Mouse (Mus musculus) gastrocnemius, adult 18-20 months (tissue): ENCODE data around the gene Ndufa11. TPM values are rescaled to one million over a fixed set of nuclear protein-coding genes. Genes with fewer than 3 reads are reported as not detected.

Source experiments
- DNase-seq: peaks from one replicate; pipeline ENCODE4 v3.0.0; 2021; ENCODE audit warnings: low spot score
- total RNA-seq, 2 experiments: library from RNA; stranded (reverse); gene quantifications; 2 replicates each; pipeline ENCODE4 v1.2.3; 2021

The Ndufa11 gene
- total RNA-seq, 2 experiments from 2014 or later: 420 to 445 TPM

DNA sequence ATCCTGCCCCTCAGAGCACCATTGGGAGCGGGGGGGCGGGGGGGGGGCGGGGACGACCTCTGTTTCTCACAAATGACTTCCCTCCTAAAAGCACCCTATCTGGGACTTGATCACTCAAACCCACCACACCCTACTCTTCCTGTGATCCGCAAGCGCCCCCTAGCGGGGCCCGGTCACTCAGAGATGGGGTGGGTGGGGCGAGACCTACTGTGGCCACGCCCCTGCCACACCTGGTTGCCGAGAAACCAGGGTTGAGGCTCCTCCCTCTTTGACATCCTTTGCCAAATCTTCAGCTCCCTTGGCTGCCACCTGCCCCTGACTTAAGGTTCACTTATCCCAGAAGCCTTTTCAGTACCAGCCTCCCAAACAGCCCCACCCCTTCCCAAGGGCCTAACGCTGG is 40.6 kb downstream of the Ndufa11 start:
- DNase-seq: peak; percentile 77

DNA sequence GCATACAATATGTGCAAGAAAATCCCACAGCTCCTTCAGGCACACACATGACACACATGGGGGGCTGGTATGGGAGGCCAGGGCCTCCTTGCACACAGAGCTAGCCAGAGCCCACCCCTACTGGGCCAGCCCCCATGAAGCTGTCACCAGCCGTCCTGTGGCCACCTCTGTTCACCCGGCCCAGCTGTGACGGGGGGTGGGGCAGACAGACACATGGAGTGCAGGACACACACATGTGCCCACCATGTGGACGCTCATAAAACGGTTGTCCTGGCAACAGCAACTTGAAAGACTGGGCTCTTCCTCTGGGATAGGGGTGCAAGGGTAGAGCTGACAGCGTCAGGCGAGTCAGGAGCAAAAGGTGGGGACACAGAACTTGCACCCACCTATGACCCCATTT is 41.7 kb downstream of the Ndufa11 start:
- DNase-seq: no peak

DNA sequence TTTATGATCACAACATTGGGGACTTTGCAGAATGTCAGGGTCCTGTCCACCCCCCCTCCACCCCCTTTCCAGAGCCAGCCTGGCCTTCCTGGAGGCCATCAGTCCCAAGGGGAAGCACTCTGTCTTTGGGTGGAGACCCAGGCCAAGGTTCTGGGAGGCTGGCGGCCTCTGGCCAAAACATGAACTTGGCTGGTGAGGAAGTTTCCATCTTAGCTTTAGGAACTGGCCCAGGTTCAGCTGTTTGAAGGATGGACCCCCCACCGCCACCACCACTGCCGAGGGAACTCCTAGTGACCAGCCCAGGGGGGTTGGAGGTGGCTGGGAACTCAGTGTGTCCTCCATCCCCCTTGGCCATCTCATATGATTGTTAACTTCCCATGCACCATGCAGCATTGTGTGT is 43.5 kb downstream of the Ndufa11 start:
- DNase-seq: no peak

DNA sequence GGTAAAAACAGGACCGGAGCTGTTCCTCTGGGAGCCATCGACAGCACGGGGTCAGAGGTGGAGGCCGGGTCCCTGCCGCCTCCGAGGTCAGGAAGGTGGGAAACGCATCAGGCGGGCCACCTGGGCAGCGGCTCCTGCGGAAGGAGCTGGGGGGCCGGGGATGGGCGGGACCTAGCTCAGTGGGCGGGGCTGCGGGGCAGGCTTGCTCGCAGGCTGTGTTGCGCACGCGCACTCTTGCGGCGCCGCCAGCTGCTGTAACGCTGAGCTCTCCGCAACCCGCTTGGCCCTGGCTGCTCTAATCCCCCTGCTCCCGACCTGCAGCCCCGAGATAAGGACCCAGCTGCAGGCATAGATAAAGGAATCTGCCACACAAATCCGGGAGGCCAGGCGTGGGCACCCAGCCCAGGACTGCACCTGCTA is 44.4 kb downstream of the Ndufa11 start:
- peak; percentile 83 for DNase-seq

DNA sequence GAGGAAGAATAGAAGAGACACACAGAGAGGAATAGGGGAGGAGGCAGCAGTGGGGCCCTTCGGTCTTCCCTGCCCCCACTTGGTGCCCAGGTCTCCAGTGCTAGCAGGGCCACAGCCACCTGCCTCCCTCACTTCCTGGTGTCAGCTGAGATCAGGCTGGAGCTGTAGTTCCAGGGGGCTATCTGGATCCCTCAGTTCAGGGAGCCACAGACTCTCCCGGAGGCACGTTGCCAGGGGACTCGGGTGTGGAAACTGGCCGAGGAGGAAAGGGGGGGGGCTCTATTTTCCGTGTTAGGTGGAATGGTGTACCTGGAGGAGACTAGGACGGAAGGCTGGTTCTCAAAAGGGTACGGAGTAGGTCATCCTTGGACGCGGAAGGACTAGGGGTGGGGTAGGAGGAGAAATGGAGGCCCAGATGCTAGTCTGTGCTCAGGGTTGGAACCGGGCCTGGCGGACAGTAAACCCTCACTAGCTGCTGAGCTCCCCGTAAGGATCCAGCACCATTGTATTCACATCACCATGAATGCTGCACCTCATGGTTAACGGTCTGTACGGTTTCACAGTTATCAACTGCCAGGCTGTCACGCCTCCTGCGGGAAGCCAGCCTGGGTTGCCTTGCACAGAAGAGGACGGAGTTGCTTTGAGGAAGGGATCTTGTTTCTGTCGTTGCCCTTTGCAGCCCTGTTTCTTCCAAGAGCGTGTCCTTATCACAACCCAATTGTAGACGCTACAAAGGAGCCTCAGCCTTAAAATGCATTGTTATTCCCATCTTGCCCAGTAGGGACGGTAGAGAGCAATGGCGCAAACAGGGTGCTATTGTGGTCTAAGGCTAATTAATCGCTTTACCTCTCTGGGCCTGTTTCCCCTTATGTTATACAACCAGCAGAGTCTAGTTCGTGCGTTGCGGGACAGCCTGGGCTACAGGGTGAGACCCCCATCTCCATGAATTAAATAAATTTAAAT is 45.5 kb downstream of the Ndufa11 start:
- peak; percentile 56 for DNase-seq

DNA sequence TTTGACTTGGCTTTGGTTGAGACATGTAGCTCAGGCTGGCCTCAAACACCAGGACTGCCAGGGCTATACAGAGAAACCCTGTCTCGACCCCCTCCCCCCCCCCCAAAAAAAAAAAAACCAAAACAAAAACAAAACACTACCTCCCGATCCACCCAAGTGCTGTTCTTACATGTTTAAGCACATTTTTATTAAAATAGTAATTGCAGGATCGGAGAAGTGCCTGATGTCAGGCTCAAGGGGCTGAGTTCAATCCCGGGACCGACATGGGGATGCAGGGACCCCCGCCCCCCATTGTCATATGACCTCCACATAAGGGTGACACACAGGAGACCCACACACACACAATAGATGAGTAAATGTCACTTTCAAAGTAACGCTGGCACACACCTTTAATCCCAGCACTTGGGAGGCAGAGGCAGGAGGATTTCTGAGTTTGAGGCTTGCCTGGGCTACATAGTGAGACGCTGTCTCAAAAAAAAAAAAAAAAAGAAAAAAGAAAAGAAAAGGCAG is 46.2 kb downstream of the Ndufa11 start:
- no peak for DNase-seq

DNA sequence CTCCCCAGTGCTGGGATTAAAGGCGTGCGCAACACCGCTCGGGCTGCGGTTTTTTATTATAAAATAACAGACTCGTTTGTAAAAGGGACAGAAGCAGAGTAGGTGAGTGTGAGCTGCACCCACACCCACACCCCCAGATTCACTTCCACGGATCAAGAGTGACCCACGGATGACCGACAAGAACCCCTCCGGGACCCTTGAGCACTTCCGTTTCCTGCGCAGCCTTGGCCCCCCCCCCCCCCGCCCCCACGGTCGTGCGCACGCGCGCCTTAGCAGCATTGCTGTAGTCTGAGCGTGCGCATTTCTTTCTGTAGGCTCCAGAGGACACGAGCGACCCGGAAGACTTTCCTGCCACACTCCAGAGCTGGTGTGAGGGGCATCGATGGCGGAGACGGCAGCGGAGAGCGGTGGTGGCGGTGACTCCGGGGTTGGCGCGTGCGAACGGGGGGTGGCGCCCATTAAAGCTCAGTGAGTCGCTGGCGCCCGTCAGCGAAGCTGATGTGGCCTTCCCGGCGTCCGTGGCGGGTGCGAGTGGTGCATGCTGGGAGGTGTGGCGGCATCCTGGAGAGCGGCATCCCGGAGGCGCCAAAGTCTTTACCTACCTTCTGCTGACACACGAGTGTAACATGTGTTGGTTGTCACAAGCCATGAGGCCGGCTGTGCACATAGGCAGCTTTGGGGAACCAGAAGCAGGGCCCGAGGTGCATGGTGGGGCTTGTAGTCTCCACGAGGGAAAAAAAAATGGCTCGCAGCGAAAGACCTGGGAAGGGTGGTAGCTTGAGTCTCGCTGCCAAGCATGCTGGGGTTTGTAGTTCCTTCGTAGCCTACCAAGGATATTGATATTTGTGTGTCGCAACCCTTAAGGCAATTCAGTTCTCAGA is 47.1 kb downstream of the Ndufa11 start, which contains the start of gene Dus3l:
Dus3l (plus strand) TSS at position 284 of the 881 bp plus-strand sequence.
- DNase-seq: peak; percentile 92

DNA sequence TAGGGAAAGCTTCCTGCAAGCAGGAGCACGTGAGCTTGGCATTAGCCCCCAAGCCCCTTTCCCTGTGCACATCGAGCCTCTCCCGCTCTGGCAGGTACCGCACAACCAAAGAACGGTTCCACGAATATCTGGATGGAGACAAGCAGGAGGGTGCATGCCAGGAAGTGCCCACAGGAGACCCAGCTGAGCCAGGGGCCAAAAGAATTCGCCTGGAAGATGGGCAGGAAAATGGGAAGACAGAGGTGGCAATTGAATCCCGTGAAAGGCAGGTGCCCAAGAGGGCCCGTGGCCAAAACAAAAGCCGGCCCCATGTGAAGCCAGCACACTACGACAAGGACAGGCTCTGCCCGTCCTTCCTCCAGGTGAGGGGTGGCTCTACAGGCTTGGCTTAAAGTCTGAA is 47.9 kb downstream of the Ndufa11 start:
- no peak for DNase-seq

DNA sequence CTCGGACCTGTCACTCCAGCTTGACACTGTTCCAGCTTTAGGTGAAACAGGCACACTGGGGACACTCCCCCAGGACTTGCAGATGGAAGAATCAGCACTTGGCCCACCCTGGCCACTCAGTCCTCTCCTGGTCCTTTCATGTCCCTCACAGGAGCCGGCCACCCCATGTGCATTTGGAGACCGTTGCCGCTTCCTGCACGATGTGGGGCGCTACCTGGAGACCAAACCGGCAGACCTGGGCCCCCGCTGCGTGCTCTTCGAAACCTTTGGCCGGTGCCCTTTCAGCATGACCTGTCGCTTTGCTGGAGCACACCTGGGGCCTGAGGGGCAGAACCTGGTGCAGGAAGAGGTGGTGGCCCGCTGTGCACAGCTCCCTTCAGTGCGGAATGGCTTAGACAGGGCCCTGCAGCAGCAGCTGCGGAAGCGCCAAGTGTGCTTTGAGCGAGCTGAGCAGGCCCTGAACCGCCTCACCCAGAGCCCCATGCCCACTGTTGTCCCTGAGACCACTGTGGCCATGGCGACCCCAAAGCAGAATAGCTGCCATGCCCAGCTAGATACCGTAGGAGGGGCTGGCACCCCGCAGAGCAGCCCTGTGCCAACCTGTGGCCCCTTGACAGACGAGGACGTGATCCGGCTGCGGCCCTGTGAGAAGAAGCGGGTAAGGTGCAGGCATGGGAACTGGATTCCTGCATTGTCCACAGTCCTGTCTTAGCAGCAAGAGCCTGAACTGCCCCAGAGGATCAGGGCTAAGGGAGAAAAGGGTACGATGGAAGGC is 49.3 kb downstream of the Ndufa11 start:
- DNase-seq: no peak

DNA sequence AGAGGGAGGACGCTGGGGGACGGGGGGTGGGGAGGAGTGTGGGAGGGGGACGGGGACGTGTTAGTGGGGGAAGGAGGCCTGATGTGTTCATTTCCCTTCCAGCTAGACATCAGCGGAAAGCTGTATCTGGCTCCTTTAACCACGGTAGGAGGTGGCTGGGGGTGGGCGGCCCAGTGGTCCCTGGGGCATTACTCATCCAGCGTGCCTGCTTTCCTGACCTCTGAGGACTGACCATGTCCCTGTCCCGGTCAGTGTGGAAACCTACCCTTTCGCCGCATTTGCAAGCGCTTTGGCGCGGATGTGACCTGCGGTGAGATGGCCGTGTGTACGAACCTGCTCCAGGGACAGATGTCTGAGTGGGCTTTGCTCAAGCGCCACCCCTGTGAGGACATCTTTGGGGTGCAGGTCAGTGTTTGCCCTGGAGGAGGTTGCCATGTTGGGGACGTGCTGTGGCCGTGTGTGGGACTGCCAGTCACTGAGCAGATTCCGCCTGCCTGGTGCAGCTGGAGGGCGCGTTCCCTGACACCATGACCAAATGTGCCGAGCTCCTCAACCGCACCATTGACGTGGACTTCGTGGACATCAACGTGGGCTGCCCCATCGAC is 50.1 kb downstream of the Ndufa11 start:
- DNase-seq: no peak

DNA sequence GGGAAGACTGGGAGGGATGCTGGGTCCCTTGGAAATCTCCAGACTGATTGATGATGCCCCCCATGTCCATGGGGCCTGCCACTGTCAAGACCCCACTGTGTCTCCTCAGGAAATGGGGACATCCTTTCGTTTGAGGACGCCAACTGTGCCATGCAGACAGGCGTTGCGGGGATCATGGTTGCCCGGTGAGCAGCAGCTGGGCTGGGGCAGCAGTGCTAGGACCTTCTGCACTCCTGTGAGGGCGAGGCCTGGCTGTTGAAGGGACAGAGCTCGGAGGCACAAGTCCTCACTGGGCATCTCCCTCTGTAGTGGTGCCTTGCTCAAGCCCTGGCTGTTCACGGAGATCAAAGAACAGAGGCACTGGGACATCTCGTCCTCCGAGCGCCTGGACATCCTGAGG is 51.4 kb downstream of the Ndufa11 start:
- DNase-seq: no peak

DNA sequence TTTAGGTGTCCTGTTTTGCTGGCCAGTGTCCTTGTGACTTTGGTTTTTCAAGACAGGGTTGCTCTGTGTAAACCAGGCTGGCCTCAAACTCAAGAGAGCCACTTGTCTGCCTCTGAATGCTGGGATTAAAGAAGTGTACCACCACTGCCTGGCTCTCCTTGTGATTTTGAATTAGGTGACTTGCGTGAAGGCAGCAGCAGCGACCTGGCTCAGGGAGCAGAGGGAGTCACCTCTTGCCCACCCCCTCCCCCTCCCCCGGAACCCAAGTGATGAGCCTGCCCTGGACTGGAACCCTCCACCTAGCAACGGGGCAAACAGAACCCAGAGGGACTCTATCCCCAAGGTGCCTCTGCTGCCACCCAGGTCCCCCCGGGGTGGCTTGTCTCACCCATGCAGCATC is 52.4 kb downstream of the Ndufa11 start, which contains the start of gene Prr22:
Prr22 (plus strand) TSS at position 301 of the 400 bp plus-strand sequence.
- no peak for DNase-seq

Other genes starting within 250 kb of the Ndufa11 start
- gene Ptprs, start 241.3 kb upstream of the Ndufa11 start, total RNA-seq: 10 to 100 TPM; 30.8 to 38.3 TPM
- gene Znrf4, start 205.3 kb upstream of the Ndufa11 start, total RNA-seq: not detected
- gene Gm20219, start 163.4 kb upstream of the Ndufa11 start, total RNA-seq: under 1 TPM; 0.28 to 0.84 TPM
- gene Safb2, start 133.2 kb upstream of the Ndufa11 start, total RNA-seq: 10 to 100 TPM; 28.5 to 30.1 TPM
- gene Safb, start 132.9 kb upstream of the Ndufa11 start, total RNA-seq: 10 to 100 TPM; 39.2 to 49.7 TPM
- 100 to 1,000 TPM; 137 to 141 TPM for gene 2410015M20Rik, start 108.0 kb upstream of the Ndufa11 start, total RNA-seq
- 100 to 1,000 TPM; 632 to 662 TPM for gene Rpl36, start 104.4 kb upstream of the Ndufa11 start, total RNA-seq
- gene Lonp1, start 90.9 kb upstream of the Ndufa11 start, total RNA-seq: 10 to 100 TPM; 64.9 to 65.8 TPM
- gene Catsperd, start 89.6 kb upstream of the Ndufa11 start, total RNA-seq: under 1 TPM in 1 of 2 experiments, not detected in 1; 0.16 TPM
- 10 to 100 TPM; 36.1 to 39.6 TPM for gene Ranbp3, start 44.5 kb upstream of the Ndufa11 start, total RNA-seq
- 1 to 10 TPM; 2.0 to 2.1 TPM for gene Vmac, start 255 bp downstream of the Ndufa11 start, total RNA-seq
- gene Nrtn, start 39.8 kb downstream of the Ndufa11 start, total RNA-seq: 1 to 10 TPM; 2.6 to 3.3 TPM
- 10 to 100 TPM; 14.4 to 14.9 TPM for gene Dus3l, start 47.0 kb downstream of the Ndufa11 start, total RNA-seq
- gene Prr22, start 52.5 kb downstream of the Ndufa11 start, total RNA-seq: under 1 TPM; 0.16 to 0.28 TPM
- 1 to 10 TPM; 2.1 to 3.1 TPM for gene Rfx2, start 113.2 kb downstream of the Ndufa11 start, total RNA-seq
- not detected for gene Acsbg2, start 156.7 kb downstream of the Ndufa11 start, total RNA-seq
- gene 1700061G19Rik, start 157.7 kb downstream of the Ndufa11 start, total RNA-seq: not detected
- 10 to 100 TPM; 22.0 to 22.2 TPM for gene Mllt1, start 217.6 kb downstream of the Ndufa11 start, total RNA-seq